8 mouse cellular contexts compared by ENCODE assay signal in genomic region chr13:113794705-113795655, GRCm38 (mm10). TPM values are rescaled to one million over a fixed set of nuclear protein-coding genes. Genes with fewer than 3 reads are reported as not detected.
DNase-seq lines count a peak whose midpoint lies in the region; ATAC-seq and TF ChIP-seq lines count a peak whose summit lies in the region.

No protein-coding gene starts in this region.

- peak overlapping the region; percentile 86 for H3K4me3 ChIP-seq in hindbrain, postnatal 0 days (ENCODE audit: low read length)
- H3K4me3 ChIP-seq in small intestine, adult 2 months (ENCODE audit: low read depth, low read length) = peak overlapping the region; percentile 91

- H3K4me2 ChIP-seq in hindbrain, postnatal 0 days (ENCODE audit: low read depth, low read length) = peak overlapping the region; percentile 79

- peak overlapping the region; percentile 88 for H3K9ac ChIP-seq in hindbrain, postnatal 0 days (replicated peaks; ENCODE audit: low read length)

- peak; percentile 27 to 45 for DNase-seq in left cerebral cortex, adult 18-20 months (ENCODE audit: low spot score in 2 of 2)
- DNase-seq in left cerebral cortex, adult 11 months (ENCODE audit: low spot score) = no peak
- peak; percentile 21 for DNase-seq in cerebellum, adult 8-10 months
- DNase-seq in forelimb bud, embryonic 11.5 days (ENCODE audit: low read depth, low spot score) = peak; percentile 52
- DNase-seq in hindbrain, postnatal 0 days (ENCODE audit: low spot score) = peak; percentile 58
- peak; percentile 13 to 33 for DNase-seq in left cerebral cortex, adult 8-10 months (ENCODE audit: low spot score in 2 of 2)

- H3K9me3 ChIP-seq in hindbrain, postnatal 0 days (ENCODE audit: low read length) = no peaks in the 10 kb centered on the region

- no peak for TF ChIP-seq POLR2A in small intestine, adult 2 months (IDR thresholded peaks at IDR 0.05; ENCODE audit: low read depth, low read length)

- no peak; the same call in 1 of the 2 replicates for TF ChIP-seq CTCF in hindbrain, postnatal 0 days (IDR thresholded peaks at IDR 0.05; ENCODE audit: low read depth)
- TF ChIP-seq CTCF in small intestine, adult 2 months (IDR thresholded peaks at IDR 0.05; ENCODE audit: extremely low read depth, insufficient read length, insufficient replicate concordance, low read depth, low read length) = no peak

- no peaks in the 10 kb centered on the region for H3K27me3 ChIP-seq in hindbrain, postnatal 0 days (ENCODE audit: insufficient read depth, low read length)
- no peaks in the 10 kb centered on the region for H3K27me3 ChIP-seq in small intestine, adult 2 months (ENCODE audit: control insufficient read depth, insufficient read depth, low read length)

- H3K27ac ChIP-seq in hindbrain, postnatal 0 days = peak overlapping the region; percentile 79
- peak overlapping the region; percentile 51; the same call in 1 of the 2 replicates for H3K27ac ChIP-seq in small intestine, adult 2 months (ENCODE audit: insufficient read depth, low read depth, low read length)

- no peaks in the 10 kb centered on the region for H3K36me3 ChIP-seq in hindbrain, postnatal 0 days (ENCODE audit: insufficient read depth, low read length)
- H3K36me3 ChIP-seq in small intestine, adult 2 months (ENCODE audit: control insufficient read depth, insufficient read depth, low read length) = no peaks in the 10 kb centered on the region

- no peaks in the 10 kb centered on the region for H3K4me1 ChIP-seq in hindbrain, postnatal 0 days (ENCODE audit: insufficient read depth, low read length)
- peaks cover 5% of the 10 kb centered on the region; the same call in 1 of the 2 replicates for H3K4me1 ChIP-seq in small intestine, adult 2 months (ENCODE audit: control insufficient read depth, insufficient read depth, insufficient read length, low read length)

- peak; percentile 51 for ATAC-seq in hindbrain, postnatal 0 days
- peak; percentile 41 for ATAC-seq in megakaryocyte, adult 5-6 weeks (ENCODE audit: poor library complexity, severe bottlenecking)

- WGBS in hindbrain, postnatal 0 days = under 1% methylated on average over 52 of the region's 52 CpGs
- 2% methylated on average over 51 of the region's 52 CpGs for WGBS in small intestine, adult 2 months

RNA-seq across cellular contexts. Expression of gene Arl15, which starts 0.7 kb away (rescaled TPM):
- total RNA-seq in left cerebral cortex, adult 18-20 months (2021) = 10 to 100 TPM; 35.5 to 37.7 TPM
- 32.6 and 37.8 TPM in 2 replicates for total RNA-seq in hindbrain, postnatal 0 days (2014; rRNA removed)
- polyA plus RNA-seq in hindbrain, postnatal 0 days (2015; fragmentation: Nextera tagmentation; extraction: Ambion mirVana) = 12.6 and 13.6 TPM in 2 replicates
- 10 to 100 TPM; 29.9 to 36.1 (median 33.4) TPM for total RNA-seq in left cerebral cortex, adult 8-10 months (2022)
- 11.0 and 14.3 TPM in 2 replicates for total RNA-seq in megakaryocyte, adult 5-6 weeks (2015)
- total RNA-seq in megakaryocyte, adult 5-6 weeks (2017) = 12.1 and 13.5 TPM in 2 replicates
- 2.0 and 2.1 TPM in 2 replicates for polyA plus RNA-seq in small intestine, adult 2 months (2012; rRNA removed)
